Mouse (Mus musculus): ENCODE results near the gene Nav3.

GRCm38 (mm10) chr10:110270561-110270960, 185.4 kb downstream of the Nav3 start:
- no peak for TF ChIP-seq CTCF (IDR thresholded peaks at IDR 0.05; ENCODE audit: low read depth)
- no peak for TF ChIP-seq EP300 (optimal IDR thresholded peaks at IDR 0.05)
